Mouse (Mus musculus) ES-Bruce4 (cell line): ENCODE data around the gene Fam222b. TPM values are rescaled to one million over a fixed set of nuclear protein-coding genes. Genes with fewer than 3 reads are reported as not detected.

Source experiments
- H3K27ac ChIP-seq: 2 replicates; pipeline ENCODE4 v1.5.1; 2012; ENCODE audit warnings: low read length, inconsistent platforms; ENCODE audit not compliant: insufficient read depth
- H3K27me3 ChIP-seq: 2 replicates; pipeline ENCODE4 v1.6.1; 2012; ENCODE audit warnings: mild to moderate bottlenecking, low read length, inconsistent platforms; ENCODE audit not compliant: control insufficient read depth, poor library complexity, insufficient read depth, severe bottlenecking
- H3K36me3 ChIP-seq: 2 replicates; pipeline ENCODE4 v1.6.1; 2012; ENCODE audit warnings: inconsistent platforms, mild to moderate bottlenecking, low read length, moderate library complexity; ENCODE audit not compliant: control insufficient read depth, poor library complexity, insufficient read depth, severe bottlenecking
- H3K4me1 ChIP-seq: one replicate; pipeline ENCODE4 v1.8.1; 2011; ENCODE audit warnings: low read length; ENCODE audit not compliant: control insufficient read depth, insufficient read depth
- H3K4me3 ChIP-seq: 2 replicates; pipeline ENCODE4 v1.5.1; 2011; ENCODE audit warnings: low read depth, mild to moderate bottlenecking, low read length
- H3K9ac ChIP-seq: 2 replicates; pipeline ENCODE4 v1.6.1; 2012; ENCODE audit warnings: low read depth, mild to moderate bottlenecking, inconsistent platforms; ENCODE audit not compliant: poor library complexity, severe bottlenecking
- H3K9me3 ChIP-seq: replicated peaks from 2 replicates; pipeline ENCODE4 v1.6.1; 2012; ENCODE audit warnings: mild to moderate bottlenecking, low read length, inconsistent platforms; ENCODE audit not compliant: control insufficient read depth, poor library complexity, insufficient read depth, severe bottlenecking
- CTCF ChIP-seq: IDR thresholded peaks from one replicate; pipeline ENCODE4 v1.8.1; 2011; ENCODE audit warnings: low read depth, low read length
- EP300 ChIP-seq: IDR thresholded peaks from 2 replicates; pipeline ENCODE4 v1.6.1; 2011; ENCODE audit warnings: low read depth, low read length; ENCODE audit not compliant: insufficient read depth
- POLR2A ChIP-seq: IDR thresholded peaks from one replicate; pipeline ENCODE4 v1.8.1; 2011; ENCODE audit warnings: low read length; ENCODE audit not compliant: insufficient read depth
- polyA plus RNA-seq: library from polyadenylated mRNA; stranded (reverse); fragments of >200 nt; gene quantifications from 2 replicates; pipeline ENCODE4 v1.2.4, GENCODE M21; 2011; ENCODE audit warnings: low read depth; ENCODE audit not compliant: missing spikeins, insufficient read depth, insufficient read length

Gene Fam222b
- polyA plus RNA-seq, 1 experiment: 17.5 TPM

DNA sequence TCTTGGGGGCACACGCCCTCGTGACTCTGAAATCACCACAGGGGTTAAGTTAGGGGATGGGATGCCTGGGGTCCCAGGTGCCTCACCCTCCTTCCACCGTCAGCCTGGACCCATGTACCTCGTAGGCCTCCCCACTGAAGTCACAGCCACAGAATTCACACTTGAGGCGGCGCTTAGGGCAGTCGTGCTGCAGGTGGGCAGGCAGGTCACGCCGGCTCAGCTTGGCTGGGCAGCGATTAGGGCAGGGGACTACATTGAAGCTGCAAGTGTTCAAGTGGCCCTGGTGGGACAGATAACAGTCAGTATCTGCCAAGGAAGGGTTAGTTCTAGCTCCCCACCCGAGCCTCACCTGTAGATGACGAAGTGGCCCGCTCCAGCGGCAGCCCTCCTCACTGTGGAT is 66.7 kb downstream of the Fam222b start:
- Histone ChIP-seq H3K4me1 (peaks cover 4% of the 10 kb centered on the region), H3K27me3 (no peaks in the 10 kb centered on the region), H3K9ac (no peak overlapping the region), H3K4me3 (no peak overlapping the region), H3K9me3 (no peaks in the 10 kb centered on the region), H3K36me3 (peaks cover 48% of the 10 kb centered on the region), H3K27ac (no peak overlapping the region)
- no peak for TF ChIP-seq POLR2A
- TF ChIP-seq EP300: no peak
- no peak for TF ChIP-seq CTCF

DNA sequence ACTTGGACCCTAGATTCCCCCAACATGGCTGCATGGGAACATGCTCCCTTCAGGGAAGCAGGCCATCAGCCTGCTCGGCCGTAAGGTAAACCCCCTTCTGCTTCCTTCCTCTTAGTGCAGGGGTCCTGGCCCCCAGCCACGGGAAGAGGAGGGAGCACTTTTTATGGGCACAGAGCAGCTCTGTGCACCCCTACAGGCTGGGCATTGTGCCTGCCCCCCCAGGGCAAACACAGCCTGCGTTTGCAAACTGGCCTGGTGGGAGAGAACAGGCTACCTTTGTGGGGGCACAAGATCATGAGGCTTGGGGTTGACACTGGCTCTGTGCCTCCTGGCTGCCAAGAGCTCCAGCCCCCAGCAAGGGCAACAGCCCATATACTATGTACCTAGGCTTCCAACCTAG is 67.5 kb downstream of the Fam222b start:
- Histone ChIP-seq H3K27ac (no peak overlapping the region), H3K4me1 (peaks cover 4% of the 10 kb centered on the region), H3K4me3 (no peak overlapping the region), H3K36me3 (peaks cover 47% of the 10 kb centered on the region), H3K9me3 (no peaks in the 10 kb centered on the region), H3K9ac (no peak overlapping the region), H3K27me3 (no peaks in the 10 kb centered on the region)
- TF ChIP-seq POLR2A (no peak), EP300 (no peak), CTCF (no peak)

DNA sequence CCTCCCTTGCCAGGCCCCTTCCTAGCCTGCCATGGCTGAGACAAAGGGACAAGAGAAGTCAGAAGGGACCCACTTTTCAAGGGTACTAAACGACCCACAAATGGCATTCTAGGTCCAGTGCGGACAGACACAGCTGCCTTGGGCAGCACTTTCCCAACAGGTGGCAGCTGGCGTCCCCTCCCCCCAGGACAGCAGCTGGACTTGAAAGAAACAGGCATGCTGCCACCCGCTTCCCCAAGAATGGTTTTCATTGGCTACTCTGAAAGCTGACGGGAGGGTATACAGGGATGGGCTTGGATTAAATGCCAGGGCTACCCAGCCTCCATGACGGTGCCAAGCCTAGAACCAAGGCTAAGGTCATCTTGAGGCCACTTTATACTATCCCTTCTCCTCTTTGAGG is 68.0 kb downstream of the Fam222b start:
- no peak overlapping the region for H3K4me3 ChIP-seq
- TF ChIP-seq POLR2A: no peak
- no peak for TF ChIP-seq CTCF
- no peak for TF ChIP-seq EP300
- H3K9me3 ChIP-seq: no peaks in the 10 kb centered on the region
- H3K27me3 ChIP-seq: no peaks in the 10 kb centered on the region
- no peak overlapping the region for H3K27ac ChIP-seq
- H3K4me1 ChIP-seq: peaks cover 5% of the 10 kb centered on the region
- no peak overlapping the region for H3K9ac ChIP-seq
- peaks cover 44% of the 10 kb centered on the region for H3K36me3 ChIP-seq

DNA sequence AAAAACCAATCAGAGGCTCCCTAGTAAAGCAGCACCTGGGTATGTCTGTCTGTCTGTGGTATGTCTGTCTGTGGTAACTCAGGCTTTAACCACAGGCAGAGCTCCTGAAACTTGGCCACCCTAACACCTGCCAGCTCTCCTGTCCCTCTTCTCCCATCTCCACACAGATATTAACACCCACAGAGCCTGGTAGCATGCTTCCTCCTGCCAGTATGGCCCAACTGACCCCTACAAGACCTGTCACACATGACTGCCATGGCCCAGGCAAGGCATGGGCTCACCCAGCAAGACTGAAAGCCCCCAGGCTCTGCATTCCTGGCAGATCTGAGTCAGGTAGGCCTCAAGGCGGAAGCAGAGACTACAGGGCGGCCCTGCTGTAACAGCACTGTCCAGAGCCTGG is 68.6 kb downstream of the Fam222b start:
- TF ChIP-seq CTCF: no peak
- no peak for TF ChIP-seq EP300
- TF ChIP-seq POLR2A: no peak
- H3K4me1 ChIP-seq: peaks cover 10% of the 10 kb centered on the region
- no peaks in the 10 kb centered on the region for H3K27me3 ChIP-seq
- peak overlapping the region; percentile 18; the same call in 1 of the 2 replicates for H3K4me3 ChIP-seq
- H3K9ac ChIP-seq: peak overlapping the region; percentile 96
- H3K27ac ChIP-seq: no peak overlapping the region
- H3K36me3 ChIP-seq: peaks cover 39% of the 10 kb centered on the region
- no peaks in the 10 kb centered on the region for H3K9me3 ChIP-seq

DNA sequence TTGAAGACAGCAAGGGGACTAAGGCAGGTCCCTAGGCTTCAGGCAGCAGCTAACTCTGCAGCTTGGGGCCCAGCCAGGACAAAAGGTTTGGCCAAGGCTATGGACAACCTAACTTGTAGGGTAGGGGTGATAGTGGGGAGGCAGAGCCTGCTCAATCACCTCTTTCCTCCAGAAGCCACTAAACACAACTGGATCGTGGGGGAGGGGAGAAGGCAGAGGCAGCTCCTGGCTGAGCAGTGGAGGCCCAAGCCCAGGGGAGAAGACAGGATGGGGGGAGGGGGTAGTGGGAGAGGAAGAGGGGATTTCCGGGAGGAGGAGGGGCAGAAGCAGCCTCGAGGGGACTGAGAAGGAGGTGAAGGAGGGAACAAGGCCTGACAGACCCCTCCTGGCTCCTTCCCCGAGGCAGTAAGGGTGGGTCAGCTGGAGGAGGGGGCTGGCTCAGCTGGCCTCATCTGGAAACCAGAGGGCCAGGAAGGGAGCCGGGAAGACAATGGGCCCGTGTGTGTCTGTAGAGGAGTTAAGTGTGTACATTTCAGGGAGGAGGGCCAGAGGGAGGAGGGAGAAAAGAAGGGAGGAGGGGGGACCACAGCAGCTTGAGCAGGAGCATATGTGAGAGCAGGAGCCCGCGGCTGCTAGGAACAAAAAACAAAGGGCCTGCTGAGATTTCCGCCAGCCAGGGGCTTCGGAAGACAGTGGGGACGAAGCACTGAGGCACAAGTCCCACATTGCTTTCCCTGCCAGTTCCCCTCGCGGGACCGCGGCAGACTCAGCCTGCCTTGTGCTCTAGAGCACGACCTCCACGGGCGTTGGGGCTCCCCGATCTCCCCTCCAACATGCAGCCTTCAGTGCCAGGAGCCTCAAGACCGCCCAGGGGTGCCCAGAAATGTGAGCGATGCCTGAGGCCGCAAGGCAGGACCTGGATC is 69.5 kb downstream of the Fam222b start:
- H3K27ac ChIP-seq: peak overlapping the region; percentile 60
- H3K9me3 ChIP-seq: no peaks in the 10 kb centered on the region
- peaks cover 11% of the 10 kb centered on the region for H3K4me1 ChIP-seq
- H3K27me3 ChIP-seq: no peaks in the 10 kb centered on the region
- peak overlapping the region; percentile 81 for H3K4me3 ChIP-seq
- peak overlapping the region; percentile 96 for H3K9ac ChIP-seq
- H3K36me3 ChIP-seq: peaks cover 30% of the 10 kb centered on the region
- no peak for TF ChIP-seq CTCF
- peak; percentile 7 for TF ChIP-seq POLR2A
- TF ChIP-seq EP300: peak; percentile 85

DNA sequence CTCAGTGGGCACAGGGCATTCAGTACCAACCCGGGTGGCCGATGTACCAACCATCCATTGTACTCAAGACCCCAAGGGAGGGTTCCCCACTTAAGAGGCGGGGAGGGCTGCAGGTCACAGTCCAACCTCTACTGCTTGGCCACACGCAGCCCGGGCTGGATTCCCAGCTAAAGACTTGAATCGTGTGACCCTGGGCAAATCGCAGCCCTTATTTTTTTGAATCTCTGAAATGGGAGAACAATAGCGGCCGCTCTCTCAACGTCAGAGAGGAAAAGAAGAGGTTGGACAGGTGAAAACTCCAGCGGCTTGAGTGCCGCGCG is 70.1 kb downstream of the Fam222b start:
- Histone ChIP-seq H3K4me1 (peaks cover 11% of the 10 kb centered on the region), H3K4me3 (peak overlapping the region; percentile 81), H3K9ac (peak overlapping the region; percentile 96), H3K27ac (peak overlapping the region; percentile 60), H3K27me3 (no peaks in the 10 kb centered on the region), H3K9me3 (no peaks in the 10 kb centered on the region), H3K36me3 (peaks cover 26% of the 10 kb centered on the region)
- TF ChIP-seq POLR2A (no peak), CTCF (no peak), EP300 (no peak)
